Mouse (Mus musculus) forelimb bud, embryonic 11.5 days (tissue): ENCODE measurements around the gene Trp53i13.

Experiments used
- DNase-seq: peaks from one replicate; pipeline ENCODE4 v3.0.0-alpha.2; 2012; ENCODE audit warnings: low read depth, low spot score

The Trp53i13 gene

GRCm38 (mm10) chr11:77492311-77492871 is 23.4 kb downstream of the Trp53i13 start:
- DNase-seq, result no peak

DNA sequence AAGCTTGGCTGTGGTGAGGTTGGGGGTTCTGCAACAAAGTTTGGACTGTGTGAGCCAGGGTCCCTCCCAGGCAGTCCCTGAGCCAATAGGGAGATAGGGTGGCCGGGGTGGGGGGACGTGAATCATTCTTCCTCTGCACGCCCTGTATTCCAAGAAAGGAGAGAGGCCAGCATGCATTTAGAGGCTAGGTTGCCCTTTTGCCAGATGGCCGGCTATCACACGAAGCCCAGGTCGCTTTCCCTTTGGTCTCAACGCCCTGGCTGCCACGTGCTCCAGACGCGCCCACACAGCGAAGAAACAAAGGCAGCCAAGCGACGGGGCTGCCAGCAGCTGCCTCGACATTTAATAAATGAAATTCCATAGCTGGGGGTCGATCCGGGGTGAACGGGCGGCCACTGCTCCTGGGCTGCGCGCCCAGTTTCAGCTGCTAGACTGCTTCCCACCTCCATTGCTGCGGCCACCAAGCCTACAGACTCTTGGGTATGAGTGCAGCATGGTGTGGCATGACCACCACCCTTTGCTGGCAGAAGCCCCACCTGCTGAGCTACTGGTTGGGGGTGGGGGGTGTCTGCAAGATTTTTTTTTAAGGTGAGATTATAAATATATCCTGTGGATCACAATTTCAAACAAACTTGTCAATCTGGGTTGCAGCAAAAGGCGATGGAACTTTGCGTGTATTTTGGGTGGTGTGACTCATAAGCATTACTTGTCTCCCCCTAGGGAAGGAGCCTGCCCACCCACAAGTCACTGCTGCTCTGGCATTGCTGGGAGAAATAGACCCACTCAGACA is 24.1 kb downstream of the Trp53i13 start:
- no peak for DNase-seq

GRCm38 (mm10) chr11:77491123-77491501 is 24.7 kb downstream of the Trp53i13 start:
- DNase-seq, result peak; percentile 97

DNA sequence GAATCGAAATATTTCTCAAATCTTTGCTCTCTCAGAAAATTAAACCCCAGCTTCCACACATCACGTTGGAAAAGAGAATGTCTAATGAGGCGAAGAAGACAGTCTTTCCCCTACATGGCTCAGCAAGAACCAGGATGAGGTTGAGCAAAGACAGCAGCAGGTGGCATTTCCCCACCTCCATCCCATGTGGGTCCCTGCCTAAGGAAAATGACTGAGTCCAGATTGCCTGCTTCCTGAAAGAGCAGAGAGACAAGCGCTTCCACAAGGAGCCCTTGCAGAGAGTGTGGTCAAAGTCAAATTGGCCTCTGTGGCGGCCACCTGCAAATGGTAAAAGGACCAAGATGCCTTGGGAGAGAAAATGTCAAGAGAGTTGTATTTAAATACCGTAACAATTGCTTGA is 25.3 kb downstream of the Trp53i13 start:
- DNase-seq, result no peak

DNA sequence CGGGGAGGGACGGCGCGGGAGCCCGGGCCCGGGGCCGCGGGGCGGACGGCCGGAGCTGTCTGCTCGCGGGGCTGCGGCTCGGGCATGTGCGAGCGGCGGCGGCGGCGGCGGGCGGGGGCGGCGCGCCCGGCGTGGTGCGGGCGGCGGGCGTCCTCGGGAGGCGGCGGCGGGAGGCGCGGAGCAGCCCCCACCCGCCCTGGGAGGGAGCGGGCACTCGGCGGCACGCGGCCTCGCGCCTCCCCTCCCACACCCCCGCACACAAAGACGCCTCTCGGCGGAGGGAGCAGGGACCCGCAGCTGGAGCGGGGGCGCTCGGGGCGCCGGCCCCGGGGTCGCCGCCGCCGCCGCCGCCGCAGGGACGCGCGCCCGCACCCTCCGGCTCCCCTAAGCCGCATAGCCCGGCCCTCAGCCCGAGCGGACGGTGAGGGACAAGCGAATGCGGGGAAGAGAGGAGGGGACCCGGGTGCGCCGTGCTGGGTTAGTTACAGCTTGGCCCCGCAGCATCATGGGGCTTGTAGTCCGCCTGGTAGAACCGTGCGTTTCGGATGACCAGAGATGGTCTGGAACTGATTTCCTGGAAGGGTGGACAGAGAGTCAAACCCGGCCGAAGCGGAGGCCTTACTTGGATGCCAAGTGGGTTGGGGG is 26.1 kb downstream of the Trp53i13 start, which contains the start of gene Ankrd13b:
Ankrd13b (minus strand) TSS at position 88 of the 645 bp plus-strand sequence.
- peak; percentile 67 for DNase-seq

- DNase-seq, result no peak
Measured at GRCm38 (mm10) chr11:77488771-77489581, 26.8 kb downstream of the Trp53i13 start.

DNA sequence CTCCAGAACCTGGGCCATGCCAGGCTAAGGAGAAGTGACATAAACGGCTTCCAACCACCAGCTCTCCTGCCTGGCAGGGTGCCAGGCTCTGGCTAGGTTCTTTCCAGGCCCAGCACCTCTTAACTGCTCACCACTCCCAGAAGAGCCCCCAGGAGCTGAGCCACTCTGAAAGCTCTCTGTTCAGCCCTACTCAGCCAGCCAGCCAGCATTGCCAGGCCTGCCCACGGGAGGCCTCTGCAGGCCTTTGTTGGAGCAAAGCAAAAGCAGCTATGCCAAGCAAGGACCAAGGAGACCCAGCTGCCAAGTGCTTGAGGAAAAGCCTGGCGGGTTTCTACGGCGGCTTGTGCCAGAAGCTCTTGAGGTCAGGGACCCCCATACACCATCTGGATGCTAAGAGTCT is 29.0 kb downstream of the Trp53i13 start:
- no peak for DNase-seq

DNA sequence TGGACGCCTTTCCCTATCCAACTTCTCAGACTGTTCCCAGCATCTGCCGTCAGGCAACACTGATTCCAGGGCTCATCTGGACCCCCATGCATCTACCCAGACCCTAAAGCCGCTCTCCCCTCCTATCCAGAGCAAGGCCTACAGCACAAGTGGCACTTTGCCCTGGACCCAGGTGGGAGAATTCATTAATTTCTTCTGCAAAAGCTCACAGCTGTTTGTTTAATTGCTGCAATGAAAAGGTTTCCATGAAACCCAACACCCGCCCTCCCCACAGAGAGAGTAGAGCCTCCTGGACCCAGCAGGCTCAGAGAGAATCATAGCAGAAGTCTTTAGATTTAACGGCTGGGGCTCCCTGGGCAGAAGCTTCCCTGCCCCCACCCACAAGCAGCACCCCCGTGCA is 30.6 kb downstream of the Trp53i13 start:
- peak; percentile 48 for DNase-seq

- DNase-seq, result no peak
Measured at GRCm38 (mm10) chr11:77483510-77484255, 32.1 kb downstream of the Trp53i13 start.

DNA sequence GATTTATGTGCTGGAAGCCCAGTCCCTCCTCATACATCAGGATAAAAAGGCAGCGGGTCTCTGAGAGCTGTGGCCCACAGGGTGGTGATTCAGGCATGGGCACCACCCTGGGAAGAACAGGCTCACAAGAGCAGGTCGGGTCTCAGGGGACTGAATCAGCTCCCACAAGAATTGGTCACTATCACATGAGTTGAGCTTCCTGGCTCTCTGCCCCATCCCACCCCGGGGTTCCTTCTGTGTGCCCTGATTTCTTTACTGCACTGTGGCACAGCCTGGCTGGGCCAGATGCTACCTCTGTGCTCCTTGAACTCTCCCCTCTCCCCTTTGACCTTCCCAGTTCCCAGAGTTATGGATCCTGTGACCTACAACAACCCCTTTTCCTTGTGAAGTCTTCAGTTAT is 32.7 kb downstream of the Trp53i13 start:
- no peak for DNase-seq

DNA sequence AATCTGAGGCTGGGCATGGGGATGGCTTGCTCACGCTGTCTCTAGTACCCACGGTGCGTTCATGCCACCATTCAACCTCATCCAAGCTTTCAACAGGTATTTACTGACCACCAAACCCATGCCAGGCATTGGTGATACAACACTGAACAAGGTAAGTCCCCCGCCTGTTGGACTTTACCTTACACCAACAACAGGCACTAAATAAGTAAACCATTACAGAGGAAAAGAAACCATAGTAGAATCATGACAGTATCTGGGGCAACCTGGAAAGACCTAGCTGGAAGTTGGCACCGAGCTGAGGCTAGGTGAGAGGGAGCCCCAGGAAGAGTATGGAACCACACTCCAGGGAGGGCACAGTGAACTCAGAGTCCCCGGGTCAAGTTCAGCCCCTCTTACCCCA is 38.9 kb downstream of the Trp53i13 start:
- DNase-seq, result no peak

DNA sequence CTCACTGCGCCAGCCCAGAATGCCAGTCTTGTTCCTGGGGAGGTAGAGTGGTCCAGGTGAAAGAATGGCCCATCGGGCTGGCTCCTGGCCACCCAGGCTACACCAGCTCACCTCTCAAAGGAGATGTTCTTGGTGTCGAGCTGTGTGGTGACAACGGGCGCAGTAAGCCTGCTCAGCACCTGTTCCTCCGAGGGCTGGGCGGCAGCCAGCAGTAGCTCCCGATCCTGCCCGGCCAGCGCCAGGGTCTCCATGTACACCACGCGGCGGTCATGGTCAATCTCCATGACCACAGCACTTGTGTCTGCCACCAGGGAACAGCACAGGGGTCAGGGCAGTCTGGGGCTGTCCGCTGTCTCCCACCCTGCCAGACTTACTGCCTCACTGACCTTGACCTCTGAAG is 39.6 kb downstream of the Trp53i13 start:
- DNase-seq, result no peak

DNA sequence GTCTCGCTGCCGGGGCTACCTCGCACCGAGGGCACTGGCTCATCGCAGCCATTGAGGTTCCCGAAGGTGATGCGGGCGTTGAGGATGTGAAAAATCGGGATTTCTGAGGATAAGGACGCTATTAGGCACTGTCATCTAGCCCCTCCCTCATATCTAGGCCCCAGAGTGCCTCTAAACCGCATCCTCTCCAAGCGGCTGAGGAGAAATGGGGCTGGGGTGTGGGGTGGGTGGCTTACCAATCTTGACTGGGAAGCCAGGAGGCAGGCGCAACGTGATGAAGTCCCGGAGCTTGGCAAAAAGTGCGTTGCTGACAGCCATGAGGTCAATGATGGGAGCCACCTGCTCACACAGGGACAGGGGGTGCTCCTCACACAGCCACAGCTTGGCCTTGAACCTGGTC is 43.0 kb downstream of the Trp53i13 start:
- DNase-seq, result no peak

- no peak for DNase-seq
Measured at GRCm38 (mm10) chr11:77471407-77471806, 44.4 kb downstream of the Trp53i13 start.

DNA sequence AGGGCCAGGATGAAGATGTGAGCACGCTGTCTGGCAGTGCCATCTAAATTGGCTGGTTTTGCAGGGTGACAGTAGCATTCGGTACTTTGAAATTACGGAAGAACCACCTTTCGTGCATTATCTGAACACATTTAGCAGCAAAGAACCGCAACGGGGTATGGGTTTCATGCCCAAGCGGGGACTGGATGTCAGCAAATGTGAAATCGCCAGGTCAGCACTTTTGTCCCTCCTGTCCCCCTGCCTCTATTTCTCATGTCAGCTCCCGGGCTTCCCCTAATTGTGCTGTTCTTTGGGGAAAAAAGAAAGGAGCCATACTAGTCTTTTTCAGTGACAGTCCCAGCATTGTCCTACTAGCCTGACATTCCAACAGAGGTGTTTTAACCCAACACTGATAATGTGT is 47.4 kb downstream of the Trp53i13 start:
- no peak for DNase-seq

DNA sequence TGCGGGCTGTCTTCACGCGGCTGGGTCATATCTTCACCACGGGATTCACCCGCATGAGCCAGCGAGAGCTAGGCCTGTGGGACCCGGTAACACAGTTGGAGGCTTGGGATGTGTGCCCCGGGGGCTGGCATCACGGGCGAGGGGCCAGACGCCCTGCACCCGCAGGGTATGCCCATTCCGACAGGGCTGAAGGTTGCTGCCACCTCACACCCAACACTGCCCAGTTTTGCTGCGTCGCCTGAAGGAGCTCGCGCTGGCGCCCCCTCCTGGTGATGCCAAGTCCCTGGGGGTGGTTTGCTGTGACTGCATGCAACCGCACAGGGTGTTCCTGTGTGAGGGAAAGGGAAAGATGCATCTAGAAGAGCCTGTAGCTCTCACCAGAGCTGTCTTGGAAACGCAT is 48.0 kb downstream of the Trp53i13 start:
- DNase-seq, result peak; percentile 48

GRCm38 (mm10) chr11:77467157-77467556 is 48.6 kb downstream of the Trp53i13 start:
- DNase-seq, result peak; percentile 54

DNA sequence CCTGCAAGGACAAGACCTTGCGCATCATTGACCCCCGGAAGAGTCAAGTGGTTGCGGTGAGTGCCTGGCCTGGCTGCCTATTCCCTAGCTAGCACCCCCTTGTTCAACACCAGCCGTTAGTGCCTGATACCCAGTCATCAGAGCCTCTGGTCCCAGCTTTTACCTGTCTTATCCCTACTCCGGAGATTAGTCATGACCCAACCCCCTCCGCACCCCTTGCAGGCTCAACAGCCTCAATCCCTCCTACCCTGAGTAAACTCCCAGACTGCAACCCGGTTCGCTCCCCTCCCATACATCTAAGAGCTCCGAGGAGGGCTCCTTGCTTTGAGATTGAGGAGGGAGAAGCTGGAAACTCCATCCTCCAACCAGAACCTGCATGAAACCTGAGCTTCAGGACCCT is 49.2 kb downstream of the Trp53i13 start:
- DNase-seq, result no peak

DNA sequence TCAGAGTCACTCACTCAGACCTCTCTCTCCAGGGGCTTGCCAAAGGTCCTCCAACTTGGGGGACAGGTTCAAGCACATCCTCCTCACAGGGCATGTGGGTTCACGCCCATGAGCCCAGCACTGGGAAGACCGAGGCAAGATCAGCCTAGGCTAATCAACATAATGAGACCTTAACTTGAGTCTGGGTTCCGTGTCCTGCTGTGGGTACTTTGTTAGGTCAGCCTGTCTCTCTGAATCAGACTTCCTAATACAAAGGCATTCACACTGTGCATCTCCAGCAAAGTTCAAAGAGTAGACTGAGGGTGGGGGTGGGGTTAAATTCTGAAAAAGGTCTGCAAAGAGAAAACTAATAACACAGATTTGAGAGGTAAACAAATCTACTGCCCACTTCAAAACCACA is 50.7 kb downstream of the Trp53i13 start:
- DNase-seq, result no peak

- no peak for DNase-seq
Measured at GRCm38 (mm10) chr11:77464684-77465083, 51.1 kb downstream of the Trp53i13 start.

DNA sequence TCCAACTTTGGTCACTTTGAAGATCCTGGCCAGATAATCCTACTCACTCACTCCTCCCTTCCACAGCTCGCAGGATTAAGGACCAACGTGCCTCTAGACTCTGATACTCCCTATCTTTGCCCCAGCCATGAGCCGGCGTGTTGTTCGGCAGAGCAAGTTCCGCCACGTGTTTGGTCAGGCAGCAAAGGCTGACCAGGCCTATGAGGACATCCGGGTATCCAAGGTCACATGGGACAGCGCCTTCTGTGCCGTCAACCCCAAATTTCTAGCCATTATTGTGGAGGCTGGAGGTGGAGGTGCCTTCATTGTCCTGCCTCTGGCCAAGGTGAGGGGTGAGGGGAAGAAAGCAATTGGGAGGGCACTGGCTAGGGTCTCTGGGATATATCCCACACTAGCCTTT is 52.0 kb downstream of the Trp53i13 start:
- DNase-seq, result no peak
